Mouse (Mus musculus): ENCODE data around the gene Gbf1.

- no peak for TF ChIP-seq POLR2A (IDR thresholded peaks at IDR 0.05; ENCODE audit: extremely low read depth, insufficient read depth, low read length)
- no peak for TF ChIP-seq CTCF (IDR thresholded peaks at IDR 0.05; ENCODE audit: extremely low read depth, insufficient read depth, low read length)
Measured at GRCm38 (mm10) chr19:46306751-46307289, 154.5 kb downstream of the Gbf1 start.

Measured in cortical plate, adult 2 months (tissue).